Mouse (Mus musculus) spleen, embryonic (tissue): Measurements from ENCODE around the gene Ppp1r3f.

ENCODE experiments used
- CTCF ChIA-PET: fragments of 350-600 bp; sonication (Branson Sonifier 250); formaldehyde crosslinking; loops from one replicate; lab custom pipeline; 2022; lab: Charles Lee

The Ppp1r3f gene

DNA sequence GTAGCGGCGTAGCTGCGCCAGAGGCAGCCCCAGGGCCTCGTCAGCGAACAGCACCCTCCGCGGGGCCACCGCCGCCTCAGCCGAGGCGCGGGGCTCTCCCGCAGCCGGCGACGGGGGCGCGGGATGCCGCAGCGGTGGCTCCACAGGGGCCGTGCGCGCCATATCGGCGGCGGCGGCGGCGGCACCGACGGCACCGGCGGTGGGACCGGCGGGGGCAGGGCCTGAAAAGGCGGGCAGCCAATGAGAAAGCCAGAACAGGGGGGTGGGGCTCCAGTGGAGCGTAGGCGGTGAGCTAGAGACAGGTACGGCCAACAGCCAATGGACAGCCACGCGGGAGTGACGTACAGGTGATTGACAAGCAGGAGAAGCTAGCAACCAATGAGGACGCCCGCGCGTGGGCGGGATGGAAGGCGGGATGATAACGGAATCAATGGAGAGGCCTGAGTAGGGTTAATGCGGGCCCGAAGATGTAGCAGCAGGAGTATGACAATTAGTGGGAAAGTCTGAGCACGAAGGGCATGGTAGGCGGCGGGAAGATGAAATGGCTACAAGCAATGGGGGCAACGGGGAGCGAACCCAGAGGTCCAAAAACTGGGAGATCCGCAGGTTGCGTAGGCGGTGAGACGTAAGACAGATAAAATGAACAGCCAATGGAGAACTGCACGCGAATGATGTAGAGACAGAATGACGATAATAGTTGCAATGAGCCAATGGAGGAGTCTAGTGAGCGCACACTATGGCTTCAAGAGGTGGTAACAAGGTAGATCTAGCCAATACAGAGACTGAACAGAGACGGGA lies at the start of gene Ppp1r3f:
Gene Ppp1r3f, minus strand, starts transcription at position 197 of the 798 bp plus-strand sequence.
- CTCF ChIA-PET: no interaction called here

DNA sequence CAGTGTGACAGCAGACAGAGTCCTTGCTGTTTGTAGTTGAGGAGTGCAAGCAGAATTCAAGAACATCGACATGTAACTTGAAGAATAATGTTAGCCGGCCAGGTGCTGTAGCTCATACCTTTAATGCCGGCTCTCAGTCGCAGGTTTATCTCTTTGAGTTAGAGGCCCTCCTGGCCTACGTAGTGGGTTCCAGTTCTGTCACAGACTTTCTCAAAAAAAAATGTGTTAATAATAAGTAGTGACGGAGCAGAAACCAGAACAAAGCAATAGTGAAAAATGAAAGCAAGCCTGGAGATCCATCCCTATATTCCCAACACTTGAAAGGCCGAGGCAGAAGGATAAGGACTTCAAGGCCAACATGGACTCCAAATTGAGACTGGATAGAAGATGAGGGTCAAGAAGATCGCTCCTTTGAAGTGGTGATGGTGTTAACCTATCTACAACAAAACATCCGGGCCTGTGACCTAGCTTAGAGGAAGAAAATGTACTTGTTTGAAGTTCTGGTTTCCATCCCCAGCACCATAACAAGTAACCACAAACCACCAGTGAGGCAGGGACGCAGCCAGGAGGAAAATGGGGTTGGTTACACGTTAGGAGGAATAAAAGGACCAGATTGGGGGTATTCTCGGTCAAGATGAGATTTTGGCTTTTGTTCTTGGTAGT lies 43.9 kb upstream of the Ppp1r3f start:
- CTCF ChIA-PET: no interaction called here

DNA sequence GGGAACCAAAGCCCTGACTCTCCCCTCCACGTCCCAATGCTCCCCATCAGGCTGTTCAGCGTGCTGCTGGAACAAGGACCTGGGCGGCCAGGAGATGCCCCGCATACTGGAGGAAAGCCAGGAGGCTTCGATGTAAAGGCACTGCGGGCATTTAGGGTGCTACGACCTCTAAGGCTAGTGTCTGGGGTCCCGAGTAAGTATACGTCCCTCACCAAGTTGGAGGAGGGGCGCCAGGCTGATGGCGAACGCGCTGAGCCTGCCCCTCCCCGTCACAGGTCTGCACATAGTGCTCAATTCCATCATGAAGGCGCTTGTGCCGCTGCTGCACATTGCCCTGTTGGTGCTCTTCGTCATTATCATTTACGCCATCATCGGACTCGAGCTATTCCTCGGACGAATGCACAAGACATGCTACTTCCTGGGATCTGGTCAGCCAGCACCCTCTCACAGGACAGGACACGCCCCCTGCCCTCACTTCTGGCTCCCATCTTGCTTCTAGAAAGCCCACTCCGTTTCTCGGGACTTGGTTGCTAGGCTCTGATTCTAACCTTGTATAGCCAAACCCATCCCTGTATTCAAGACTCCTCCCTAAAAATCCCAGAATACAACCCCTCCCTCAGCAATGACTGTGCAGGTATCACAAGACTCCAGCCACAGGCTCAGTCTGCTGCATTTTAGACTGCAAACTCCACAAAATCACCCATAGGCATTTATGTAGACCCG lies 36.6 kb upstream of the Ppp1r3f start:
- CTCF ChIA-PET: no interaction called here

DNA sequence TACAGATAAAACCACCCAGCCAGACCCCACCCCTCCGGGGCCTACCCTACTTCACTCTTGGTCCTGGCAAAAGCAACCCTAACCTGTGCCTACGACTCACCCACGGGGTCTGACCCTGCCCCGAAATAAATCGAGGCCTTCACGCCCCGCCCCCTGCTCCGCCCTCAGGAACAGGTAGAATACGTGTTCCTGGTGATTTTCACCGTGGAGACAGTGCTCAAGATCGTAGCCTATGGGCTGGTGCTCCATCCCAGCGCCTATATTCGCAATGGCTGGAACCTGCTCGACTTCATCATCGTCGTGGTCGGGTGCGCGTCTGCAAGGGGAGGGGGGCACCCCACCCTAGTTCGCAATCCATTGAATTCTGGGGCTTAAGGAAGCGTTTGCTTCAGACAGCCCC lies 36.0 kb upstream of the Ppp1r3f start:
- CTCF ChIA-PET: no interaction called here

DNA sequence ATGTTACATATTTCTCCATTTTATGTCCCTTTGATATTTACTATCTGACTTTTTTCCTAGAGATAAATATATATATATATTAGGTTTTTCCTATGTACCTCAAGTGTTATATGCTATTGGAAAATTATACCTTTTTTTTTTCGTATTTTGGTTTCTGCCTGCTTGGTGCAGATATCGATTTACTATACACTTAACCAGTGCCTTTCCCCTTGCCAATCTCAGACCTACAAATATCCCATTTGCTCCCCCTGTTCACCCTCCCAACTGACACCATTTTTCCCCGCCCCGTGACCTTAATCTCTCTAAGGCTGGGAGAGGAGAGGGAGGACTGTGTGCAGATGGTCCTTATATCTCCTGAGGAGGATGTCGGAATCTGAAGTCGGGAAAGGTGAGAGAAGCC lies 32.7 kb upstream of the Ppp1r3f start, which contains the start of gene Cacna1f:
Gene Cacna1f, plus strand, starts transcription at position 301 of the 400 bp plus-strand sequence.
- CTCF ChIA-PET: interaction anchor here (0.6 kb wide), 1 partner anchor 423 kb away, joined by 4 read pairs; no protein-coding TSS in a partner anchor

DNA sequence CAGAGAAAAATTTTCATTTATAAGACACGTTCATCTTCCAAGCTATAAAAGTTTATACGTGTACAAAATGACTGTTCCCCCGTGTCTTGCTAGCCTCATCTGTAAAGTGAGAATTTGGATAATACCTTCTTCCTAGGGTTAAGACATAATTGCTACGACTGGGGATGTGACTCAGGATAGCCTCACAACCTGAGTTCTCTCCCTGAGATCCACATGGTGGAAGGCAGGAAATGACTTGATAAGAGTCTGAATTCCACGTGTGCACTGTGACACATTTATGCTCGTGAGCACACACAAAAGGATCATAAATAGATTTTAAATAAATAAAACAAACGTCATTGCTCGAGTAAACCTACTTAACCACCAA lies 31.5 kb upstream of the Ppp1r3f start:
- CTCF ChIA-PET: no interaction called here

DNA sequence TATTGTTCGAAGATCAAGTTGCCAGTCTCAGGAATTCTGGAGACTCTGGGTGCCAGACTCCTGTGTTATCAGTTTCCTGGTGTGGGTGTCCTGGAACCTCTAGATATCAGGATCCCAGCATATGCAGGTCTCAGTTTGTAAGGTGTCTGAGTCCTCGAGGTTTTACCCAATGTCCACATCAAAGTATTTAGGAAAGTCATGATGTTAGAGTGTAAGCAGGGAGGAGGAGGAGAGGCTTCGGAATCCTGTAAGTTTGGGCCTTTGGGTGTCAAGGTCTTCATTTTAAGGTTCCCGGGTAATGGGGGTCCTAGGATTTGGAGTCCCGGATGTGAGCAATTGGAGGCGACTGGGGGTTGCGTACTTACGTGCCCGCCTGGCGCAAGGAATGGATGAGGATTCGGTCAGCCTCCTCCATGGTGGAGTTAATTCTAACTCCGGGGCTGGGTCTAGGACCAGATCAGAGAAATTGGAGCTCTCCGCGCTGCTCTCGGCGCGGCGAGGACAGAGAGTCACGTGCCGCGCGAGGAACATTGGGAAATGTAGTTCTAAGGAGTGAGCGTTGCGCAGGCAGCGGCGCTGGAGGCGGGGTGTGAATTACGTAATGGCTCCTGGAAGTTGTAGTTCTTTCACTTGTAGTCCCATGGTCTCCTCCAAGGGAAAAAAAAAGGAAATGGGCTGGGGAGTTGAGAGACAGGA lies 30.9 kb upstream of the Ppp1r3f start, which contains the start of gene Ccdc22:
Gene Ccdc22, minus strand, starts transcription at position 639 of the 696 bp plus-strand sequence.
- CTCF ChIA-PET: no interaction called here

DNA sequence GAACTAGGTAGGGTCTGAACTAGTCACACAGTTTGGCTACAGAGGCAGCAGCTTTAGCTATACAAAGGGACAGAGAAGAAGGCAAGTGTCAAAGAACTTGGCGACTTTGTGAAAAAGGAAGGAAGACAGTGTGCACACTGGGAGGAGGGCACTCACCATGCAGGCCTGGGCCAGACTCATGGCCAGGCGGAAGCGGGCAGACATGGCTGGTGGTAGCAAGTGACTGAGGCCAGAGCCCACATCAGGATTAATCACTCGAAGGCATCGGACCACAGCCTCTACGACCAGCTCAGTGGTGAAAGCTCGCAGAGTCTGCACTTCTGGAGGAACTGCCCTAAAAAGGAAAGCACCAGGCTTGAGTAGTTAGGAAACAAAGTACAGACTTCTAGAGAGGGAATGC lies 29.9 kb upstream of the Ppp1r3f start:
- CTCF ChIA-PET: no interaction called here

DNA sequence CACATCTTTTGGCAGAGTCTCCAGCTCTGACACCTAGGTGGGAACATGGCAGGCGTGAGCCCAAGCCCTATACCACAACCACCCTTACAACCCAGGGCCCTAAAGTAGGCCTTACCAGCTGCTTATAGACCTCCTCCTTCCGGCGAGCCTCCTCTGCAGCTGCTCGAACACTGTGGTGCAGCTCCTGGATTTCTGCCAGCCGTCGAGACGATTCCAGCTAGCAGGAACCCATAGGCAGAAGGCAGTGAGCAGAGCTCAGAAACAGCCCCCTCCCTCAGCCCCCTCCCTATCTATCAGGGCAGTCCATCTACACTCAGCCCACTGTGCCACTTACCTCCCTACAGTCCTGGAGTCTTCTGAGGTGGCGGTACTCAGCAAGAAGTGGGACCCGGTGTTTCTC lies 21.3 kb upstream of the Ppp1r3f start:
- CTCF ChIA-PET: no interaction called here

DNA sequence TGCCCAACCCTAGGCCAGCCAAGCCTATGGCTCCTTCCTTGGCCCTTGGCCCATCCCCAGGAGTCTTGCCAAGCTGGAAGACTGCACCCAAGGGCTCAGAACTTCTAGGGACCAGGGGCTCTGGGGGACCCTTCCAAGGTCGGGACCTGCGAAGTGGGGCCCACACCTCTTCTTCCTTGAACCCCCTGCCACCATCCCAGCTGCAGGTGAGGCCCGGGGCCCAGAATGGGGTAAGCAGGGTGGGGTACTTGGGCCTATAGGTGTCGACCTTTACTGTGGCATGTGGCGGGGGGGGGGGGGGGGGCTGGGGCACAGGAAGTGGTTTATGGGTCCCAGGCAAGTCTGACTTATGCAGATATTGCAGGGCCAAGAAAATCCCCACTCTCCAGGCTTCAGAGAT lies 12.3 kb upstream of the Ppp1r3f start:
- CTCF ChIA-PET: no interaction called here

DNA sequence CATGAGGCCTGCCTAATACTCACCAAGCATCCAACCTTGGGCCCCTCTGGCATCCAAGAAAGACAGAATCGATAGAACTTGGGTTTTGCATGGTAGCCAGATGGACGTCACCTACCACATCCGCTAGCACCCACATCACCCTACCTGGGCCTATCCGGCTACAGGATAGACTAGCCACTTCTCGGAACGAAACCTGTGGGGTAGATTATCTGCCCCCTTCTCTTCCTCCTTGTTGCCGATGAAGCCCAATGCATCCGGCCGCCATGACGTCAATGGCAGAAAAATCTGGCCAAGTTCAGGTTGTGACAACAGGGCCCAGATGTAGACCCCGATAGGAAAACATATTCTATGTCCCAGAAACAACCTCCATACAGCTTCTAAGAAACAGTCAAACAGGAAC lies 9.8 kb upstream of the Ppp1r3f start:
- CTCF ChIA-PET: no interaction called here

DNA sequence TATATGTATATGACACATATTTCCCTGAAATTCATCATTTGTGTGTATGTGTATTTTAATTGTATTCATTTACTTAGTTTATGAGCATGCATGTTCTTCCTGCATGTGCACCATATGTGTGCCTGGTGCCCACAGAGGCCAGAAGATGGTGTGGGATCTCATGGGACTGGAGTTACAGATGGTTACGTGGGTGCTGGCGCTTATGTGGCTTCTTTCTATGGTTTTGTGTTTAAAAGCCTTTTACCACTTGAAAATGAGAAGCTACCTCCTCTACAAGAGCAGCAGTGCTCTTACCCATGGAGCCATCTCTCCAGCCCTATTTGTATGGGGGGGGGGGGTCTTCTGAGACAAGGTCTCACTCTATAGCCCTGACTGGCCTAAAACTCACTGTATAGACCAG lies 7.1 kb upstream of the Ppp1r3f start:
- CTCF ChIA-PET: no interaction called here

DNA sequence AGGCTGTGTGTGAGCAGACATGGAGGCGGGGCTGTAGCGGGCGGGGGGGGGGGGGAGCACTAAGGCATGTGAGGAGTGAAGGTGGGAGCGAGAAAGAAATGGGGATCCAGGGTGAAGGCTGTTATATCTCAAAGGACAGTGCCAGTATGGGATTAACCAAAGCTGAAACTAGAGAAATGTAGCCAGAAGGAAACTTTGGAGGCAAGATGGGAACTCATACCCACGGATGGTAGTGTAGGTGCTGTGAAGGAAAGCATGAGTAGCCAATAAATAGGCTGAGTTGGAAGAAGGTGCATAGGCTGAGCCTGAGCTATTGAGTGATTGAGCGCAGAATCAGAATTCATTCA lies 775 bp upstream of the Ppp1r3f start:
- CTCF ChIA-PET: no interaction called here

DNA sequence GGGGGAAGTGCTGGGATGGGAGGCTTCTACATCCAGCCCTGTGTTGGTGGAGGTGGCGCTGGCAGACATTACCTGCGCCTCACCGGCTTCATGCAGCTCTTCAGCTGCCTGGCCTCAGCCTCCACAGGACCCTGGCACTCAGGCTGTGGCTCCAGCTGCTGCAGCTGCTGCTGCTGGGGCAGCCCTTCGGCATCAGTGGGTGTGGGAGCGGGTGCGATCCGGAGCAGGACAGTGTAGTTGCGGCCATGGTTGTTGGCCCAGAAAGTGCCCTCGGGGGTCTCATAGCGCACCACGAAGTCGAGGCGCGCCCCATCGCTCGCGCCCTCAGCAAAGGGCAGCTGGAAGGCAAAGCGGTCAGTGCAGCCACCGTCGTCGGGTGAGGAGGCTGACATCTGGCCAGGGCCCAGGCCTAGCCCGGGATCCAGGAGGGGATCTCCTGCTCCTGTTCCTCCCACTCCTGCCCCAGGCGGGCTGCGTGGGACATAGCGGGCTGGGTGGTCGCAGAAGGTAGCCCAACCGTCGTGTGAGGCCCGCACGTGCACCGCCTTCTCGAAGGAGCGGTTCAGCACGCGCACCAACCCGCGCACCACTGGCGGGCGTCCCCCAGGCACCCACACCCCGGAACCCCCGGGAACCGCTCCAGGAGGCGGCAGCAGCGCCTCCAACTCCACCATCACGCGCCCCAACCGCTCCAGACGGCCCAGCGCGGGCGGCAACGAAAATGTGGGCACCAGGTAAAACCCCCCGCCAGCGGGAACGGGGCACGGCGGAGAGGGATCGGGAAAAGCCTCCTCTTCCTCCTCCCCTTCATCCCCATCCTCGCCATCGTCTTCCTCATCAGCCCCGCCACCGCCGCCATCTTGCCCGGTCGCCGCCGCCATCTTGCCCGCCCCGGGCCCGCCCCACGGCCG lies 652 bp downstream of the Ppp1r3f start, which contains the start of gene Foxp3:
Gene Foxp3, plus strand, starts transcription at position 469 of the 911 bp plus-strand sequence.
- CTCF ChIA-PET: no interaction called here

DNA sequence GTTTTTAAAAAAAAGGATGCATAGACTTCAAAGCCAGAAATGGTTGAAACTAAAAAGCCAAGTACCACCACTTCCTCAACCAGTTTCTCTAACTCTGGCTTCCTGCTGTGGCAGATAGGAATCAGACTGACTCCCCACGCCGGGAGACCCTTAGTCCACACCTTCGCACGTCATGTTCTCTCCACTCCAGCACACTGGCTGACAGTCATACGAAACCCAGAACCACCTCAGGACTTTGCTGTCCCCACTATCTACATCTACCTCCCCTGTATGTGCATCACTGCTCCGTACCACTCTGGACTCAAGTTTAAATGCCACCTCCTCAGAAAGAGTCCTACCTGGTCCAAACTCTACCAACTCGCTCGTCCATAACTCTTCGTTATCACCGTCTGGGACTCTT lies 1.6 kb downstream of the Ppp1r3f start:
- CTCF ChIA-PET: no interaction called here

DNA sequence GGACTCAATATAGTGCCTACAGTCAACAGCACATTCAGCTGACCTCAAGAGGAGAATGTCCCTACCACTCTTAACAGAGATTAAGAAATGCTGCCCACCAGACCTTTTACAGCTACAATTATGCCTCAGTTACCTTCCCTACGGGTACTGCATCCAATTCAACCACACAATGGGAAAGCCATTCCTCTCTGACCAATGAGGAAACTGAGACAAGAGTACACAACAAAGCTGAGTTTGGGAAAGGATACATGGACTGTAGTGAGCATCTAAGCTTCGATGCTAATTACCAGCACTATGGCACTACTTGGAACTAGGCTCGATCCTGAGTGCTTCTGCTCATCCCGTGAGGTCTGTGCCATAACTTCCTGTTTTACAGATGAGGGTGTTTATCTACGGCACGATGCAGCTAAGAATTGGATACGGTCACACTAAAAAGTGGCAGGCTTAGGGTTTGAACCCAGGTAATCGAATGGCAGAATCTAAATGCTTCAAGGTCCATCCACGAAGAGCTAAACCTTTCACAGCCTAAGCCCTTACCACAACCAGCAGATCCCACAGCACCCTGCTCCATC lies 2.4 kb downstream of the Ppp1r3f start:
- CTCF ChIA-PET: no interaction called here

DNA sequence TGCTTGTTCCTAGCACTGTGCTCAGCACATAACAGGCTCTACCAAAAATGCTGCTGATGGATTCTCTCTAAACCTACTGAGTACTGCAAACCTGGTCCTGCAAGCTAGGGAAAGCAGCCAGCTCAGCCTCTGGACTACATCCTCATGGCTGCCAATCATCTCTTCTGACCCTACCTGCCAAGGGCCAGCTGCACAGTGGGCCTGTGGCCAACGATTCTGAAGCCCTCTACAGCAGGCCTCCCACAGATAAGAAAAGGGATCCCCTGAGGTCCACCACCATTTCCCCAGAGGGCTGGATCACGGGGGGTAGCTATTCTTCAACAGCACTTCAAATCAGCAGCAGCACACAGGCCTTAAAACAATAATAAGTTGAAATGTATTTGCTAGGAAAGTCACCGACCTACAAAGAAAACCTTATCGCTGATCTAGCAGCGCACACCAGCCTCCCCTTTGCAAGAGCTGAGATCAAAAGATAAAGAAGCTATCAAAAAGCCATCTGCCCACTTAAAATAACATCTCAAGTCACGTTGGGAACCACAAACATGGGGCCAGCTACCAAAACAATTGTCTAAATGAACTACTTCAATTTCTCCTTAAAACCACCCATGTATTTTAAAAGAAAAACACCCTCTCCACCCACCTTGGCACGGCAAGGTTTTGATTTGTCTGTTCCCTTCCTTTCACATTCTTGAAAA lies 3.5 kb downstream of the Ppp1r3f start:
- CTCF ChIA-PET: no interaction called here

DNA sequence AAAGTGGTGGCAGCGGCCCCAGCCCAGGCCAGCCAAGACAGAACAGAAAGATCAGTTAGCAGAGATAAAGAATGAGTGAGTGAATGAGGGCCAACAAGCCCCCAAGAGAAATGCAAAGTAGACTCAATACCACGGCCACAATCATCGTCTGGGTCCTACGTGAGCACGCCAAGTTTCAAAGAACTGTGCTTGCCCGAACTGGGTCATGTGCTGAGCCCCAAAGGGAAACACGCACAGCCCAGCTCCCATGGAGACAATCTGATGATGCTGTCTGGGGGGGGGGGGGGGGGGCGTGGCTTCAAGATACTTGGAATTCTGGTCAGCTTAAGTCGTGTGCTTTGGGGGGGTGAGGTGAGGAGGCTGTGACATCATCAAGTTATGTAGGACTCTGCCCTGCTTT lies 6.6 kb downstream of the Ppp1r3f start:
- CTCF ChIA-PET: no interaction called here

DNA sequence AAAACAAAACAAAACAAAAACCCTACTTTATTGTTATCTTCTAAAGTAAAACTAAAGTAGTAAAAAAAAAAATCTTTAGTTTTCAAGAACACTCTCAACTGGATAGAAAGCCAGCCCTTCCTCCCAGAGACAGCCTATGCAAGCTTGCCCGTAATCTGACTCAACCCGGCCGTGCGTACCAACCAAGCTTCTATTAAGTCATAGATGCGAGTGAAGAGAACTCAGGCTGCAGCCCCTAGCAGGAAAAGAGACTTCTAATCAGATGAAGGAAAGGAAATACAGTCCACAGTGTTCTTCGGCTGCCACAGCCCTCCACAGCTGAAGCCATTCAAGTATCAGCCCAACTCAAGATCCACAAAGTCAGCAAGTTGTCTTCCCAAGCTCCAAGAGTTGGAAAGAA lies 7.7 kb downstream of the Ppp1r3f start:
- CTCF ChIA-PET: no interaction called here

DNA sequence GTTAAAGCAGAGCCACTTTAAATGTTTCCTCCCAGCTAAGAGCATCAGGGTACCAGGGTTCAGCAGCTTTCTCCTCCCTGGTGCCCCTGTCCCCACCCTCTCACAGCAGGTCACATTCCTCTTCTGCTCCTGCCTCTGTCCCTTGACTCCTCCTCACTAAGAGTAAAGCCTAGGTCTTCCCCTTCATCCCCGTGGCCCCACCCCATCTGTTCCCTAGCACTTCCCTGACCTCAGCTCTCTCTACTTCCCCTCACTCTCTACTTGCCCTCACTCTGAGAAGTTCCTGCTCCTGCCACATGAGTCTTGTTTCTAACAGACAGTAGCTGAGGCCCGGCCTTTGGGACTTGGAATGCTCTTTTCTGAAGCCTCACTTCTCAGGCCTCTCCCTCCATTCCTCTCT lies 11.0 kb downstream of the Ppp1r3f start:
- CTCF ChIA-PET: no interaction called here
